Mouse (Mus musculus) erythroblast, adult 5-6 weeks (primary cell): ENCODE results near the gene Slc25a34. TPM values are rescaled to one million over a fixed set of nuclear protein-coding genes. Genes with fewer than 3 reads are reported as not detected.

Experiments
- total RNA-seq, 2 experiments: library from RNA; stranded (forward) in 1 of 2; stranded (reverse) in 1 of 2; fragments of 150-400 nt in 1 of 2; fragments of 200-764, 138-1000 nt in 1 of 2; gene quantifications; 2 replicates each; pipeline versions ENCODE4 v1.2.3 to v1.2.4; 2015 to 2017; ENCODE audit warnings: low replicate concordance in 2 of 2

Slc25a34 gene
- total RNA-seq, 2 experiments from 2014 or later = not detected

Other genes starting within 250 kb of the Slc25a34 start
- not detected in 2 replicates for gene Clcnka, start 225.1 kb downstream of the Slc25a34 start, total RNA-seq (2015; ENCODE audit: low replicate concordance)
- not detected in 2 replicates for gene Clcnka, start 225.1 kb downstream of the Slc25a34 start, total RNA-seq (2017; ENCODE audit: low replicate concordance)
- not detected in 2 replicates for gene Clcnkb, start 207.8 kb downstream of the Slc25a34 start, total RNA-seq (2015; ENCODE audit: low replicate concordance)
- gene Clcnkb, start 207.8 kb downstream of the Slc25a34 start, total RNA-seq (2017; ENCODE audit: low replicate concordance) = not detected in 2 replicates
- not detected in 2 replicates for gene Hspb7, start 203.0 kb downstream of the Slc25a34 start, total RNA-seq (2015; ENCODE audit: low replicate concordance)
- not detected in 2 replicates for gene Hspb7, start 203.0 kb downstream of the Slc25a34 start, total RNA-seq (2017; ENCODE audit: low replicate concordance)
- not detected in 2 replicates for gene Srarp, start 187.7 kb downstream of the Slc25a34 start, total RNA-seq (2015; ENCODE audit: low replicate concordance)
- gene Srarp, start 187.7 kb downstream of the Slc25a34 start, total RNA-seq (2017; ENCODE audit: low replicate concordance) = 0.70 TPM in 1 of 2 replicates, not detected in the other
- gene Zbtb17, start 179.2 kb downstream of the Slc25a34 start, total RNA-seq (2015; ENCODE audit: low replicate concordance) = 6.3 TPM in 1 of 2 replicates, not detected in the other
- gene Zbtb17, start 179.2 kb downstream of the Slc25a34 start, total RNA-seq (2017; ENCODE audit: low replicate concordance) = 2.6 and 4.3 TPM in 2 replicates
- 38.0 and 60.7 TPM in 2 replicates for gene Spen, start 85.2 kb downstream of the Slc25a34 start, total RNA-seq (2015; ENCODE audit: low replicate concordance)
- 35.6 and 63.0 TPM in 2 replicates for gene Spen, start 85.2 kb downstream of the Slc25a34 start, total RNA-seq (2017; ENCODE audit: low replicate concordance)
- gene Fblim1, start 17.7 kb downstream of the Slc25a34 start, total RNA-seq (2015; ENCODE audit: low replicate concordance) = 0.63 TPM in 1 of 2 replicates, not detected in the other
- 0.56 and 1.1 TPM in 2 replicates for gene Fblim1, start 17.7 kb downstream of the Slc25a34 start, total RNA-seq (2017; ENCODE audit: low replicate concordance)
- gene Tmem82, start 5.2 kb downstream of the Slc25a34 start, total RNA-seq (2015; ENCODE audit: low replicate concordance) = not detected in 2 replicates
- gene Tmem82, start 5.2 kb downstream of the Slc25a34 start, total RNA-seq (2017; ENCODE audit: low replicate concordance) = 0.34 TPM in 1 of 2 replicates, not detected in the other
- gene Plekhm2, start 41.1 kb upstream of the Slc25a34 start, total RNA-seq (2015; ENCODE audit: low replicate concordance) = 2.9 and 10.7 TPM in 2 replicates
- gene Plekhm2, start 41.1 kb upstream of the Slc25a34 start, total RNA-seq (2017; ENCODE audit: low replicate concordance) = 2.0 and 4.3 TPM in 2 replicates
- 2.9 TPM in 1 of 2 replicates, not detected in the other for gene Rsc1a1, start 61.8 kb upstream of the Slc25a34 start, total RNA-seq (2015; ENCODE audit: low replicate concordance)
- 0.84 and 4.3 TPM in 2 replicates for gene Rsc1a1, start 61.8 kb upstream of the Slc25a34 start, total RNA-seq (2017; ENCODE audit: low replicate concordance)
- 10.0 and 14.8 TPM in 2 replicates for gene Ddi2, start 99.6 kb upstream of the Slc25a34 start, total RNA-seq (2015; ENCODE audit: low replicate concordance)
- gene Ddi2, start 99.6 kb upstream of the Slc25a34 start, total RNA-seq (2017; ENCODE audit: low replicate concordance) = 17.7 and 18.5 TPM in 2 replicates
- gene Agmat, start 122.9 kb upstream of the Slc25a34 start, total RNA-seq (2015; ENCODE audit: low replicate concordance) = 1.5 and 2.3 TPM in 2 replicates
- not detected in 2 replicates for gene Agmat, start 122.9 kb upstream of the Slc25a34 start, total RNA-seq (2017; ENCODE audit: low replicate concordance)
- gene Dnajc16, start 167.1 kb upstream of the Slc25a34 start, total RNA-seq (2015; ENCODE audit: low replicate concordance) = 0.38 and 5.0 TPM in 2 replicates
- gene Dnajc16, start 167.1 kb upstream of the Slc25a34 start, total RNA-seq (2017; ENCODE audit: low replicate concordance) = 3.2 and 7.8 TPM in 2 replicates
- 4.4 and 10.0 TPM in 2 replicates for gene Casp9, start 169.8 kb upstream of the Slc25a34 start, total RNA-seq (2015; ENCODE audit: low replicate concordance)
- 4.2 and 4.3 TPM in 2 replicates for gene Casp9, start 169.8 kb upstream of the Slc25a34 start, total RNA-seq (2017; ENCODE audit: low replicate concordance)
- gene Cela2a, start 202.3 kb upstream of the Slc25a34 start, total RNA-seq (2015; ENCODE audit: low replicate concordance) = not detected in 2 replicates
- gene Cela2a, start 202.3 kb upstream of the Slc25a34 start, total RNA-seq (2017; ENCODE audit: low replicate concordance) = not detected in 2 replicates
- not detected in 2 replicates for gene Ctrc, start 222.5 kb upstream of the Slc25a34 start, total RNA-seq (2015; ENCODE audit: low replicate concordance)
- gene Ctrc, start 222.5 kb upstream of the Slc25a34 start, total RNA-seq (2017; ENCODE audit: low replicate concordance) = not detected in 2 replicates